Mouse (Mus musculus) kidney, postnatal 0 days (tissue): ENCODE results near the gene Rpp21. TPM values are rescaled to one million over a fixed set of nuclear protein-coding genes. Genes with fewer than 3 reads are reported as not detected.
A peak's percentile ranks its signal among the peaks of the same experiment; 100 is the strongest.

Experiments
- ATAC-seq: fragments of 200-750 bp; cut with Nextera tagmentation; replicated peaks from 2 replicates; pipeline ENCODE4 v1.8.0; 2017; ENCODE audit warnings: low read depth, moderate number of reproducible peaks, moderate TSS enrichment, moderate library complexity; ENCODE audit not compliant: low FRiP score
- DNase-seq: peaks from one replicate; pipeline ENCODE4 v3.0.0-alpha.2; 2016; ENCODE audit warnings: low spot score
- H3K27ac ChIP-seq: fragments of 300-500 bp; sonication (generic); 2 replicates; pipeline ENCODE4 v1.5.1; 2014; ENCODE audit warnings: mild to moderate bottlenecking
- H3K27me3 ChIP-seq: fragments of 300-500 bp; sonication (generic); 2 replicates; pipeline ENCODE4 v1.6.1; 2014; ENCODE audit warnings: low read length, mixed read lengths; ENCODE audit not compliant: insufficient read depth
- H3K36me3 ChIP-seq: fragments of 300-500 bp; sonication (generic); 2 replicates; pipeline ENCODE4 v1.6.1; 2014; ENCODE audit warnings: low read length, mixed read lengths; ENCODE audit not compliant: insufficient read depth
- H3K4me1 ChIP-seq: fragments of 300-500 bp; sonication (generic); replicated peaks from 2 replicates; pipeline ENCODE4 v1.6.1; 2014; ENCODE audit warnings: antibody characterized with exemption, low read length, mixed read lengths; ENCODE audit not compliant: insufficient read depth
- H3K4me2 ChIP-seq: fragments of 300-500 bp; sonication (generic); 2 replicates; pipeline ENCODE4 v1.6.1; 2014; ENCODE audit warnings: mild to moderate bottlenecking, low read length, moderate library complexity, mixed read lengths
- H3K4me3 ChIP-seq: fragments of 300-500 bp; sonication (generic); replicated peaks from 2 replicates; pipeline ENCODE4 v1.5.1; 2014; ENCODE audit warnings: low read depth, low read length
- H3K9ac ChIP-seq: fragments of 300-500 bp; sonication (generic); 2 replicates; pipeline ENCODE4 v1.6.1; 2014; ENCODE audit warnings: low read depth, low read length
- H3K9me3 ChIP-seq: fragments of 300-500 bp; sonication (generic); replicated peaks from 2 replicates; pipeline ENCODE4 v1.6.1; 2016; ENCODE audit warnings: low read length, inconsistent platforms, mixed read lengths
- CTCF ChIP-seq: IDR thresholded peaks from 2 replicates; pipeline ENCODE4 v1.5.1; 2016; ENCODE audit warnings: antibody characterized with exemption, low read depth, mild to moderate bottlenecking, moderate library complexity
- WGBS: fragments of 180-500 bp; shearing (Covaris S2); extraction: QIAGEN DNeasy Blood & Tissue Kit; methylation state at CpG from one replicate; pipeline ENCODE4 v1.1.7; 2014; 5-methylcytosine and 5-hydroxymethylcytosine counted together
- polyA plus RNA-seq: library from polyadenylated mRNA; unstranded; fragments of >200 nt; fragmentation: Nextera tagmentation; extraction: Ambion mirVana; gene quantifications from 2 replicates; pipeline ENCODE4 v1.2.1, GENCODE M21; 2015

The Rpp21 gene
- polyA plus RNA-seq, 1 experiment from 2014 or later: 137 TPM

- Histone ChIP-seq H3K27ac (no peak overlapping the region), H3K4me1 (0 out of 2 replicates have a peak, but pooled peaks cover 6% of the 10 kb centered on the region), H3K4me3 (no peak overlapping the region), H3K36me3 (peaks cover 6% of the 10 kb centered on the region; the same call in 1 of the 2 replicates), H3K9ac (no peak overlapping the region), H3K27me3 (peaks cover 12% of the 10 kb centered on the region), H3K9me3 (no peaks in the 10 kb centered on the region), H3K4me2 (no peak overlapping the region)
- DNase-seq: no peak
- ATAC-seq: no peak
- 45% methylated on average over 6 of the region's 6 CpGs for WGBS
- no peak for TF ChIP-seq CTCF
These were observed 4.7 kb downstream of the Rpp21 start for GRCm38 (mm10) chr17:36253087-36253600.

- H3K27ac ChIP-seq: no peak overlapping the region
- H3K9ac ChIP-seq: no peak overlapping the region
These were observed 5.5 kb downstream of the Rpp21 start for GRCm38 (mm10) chr17:36252250-36252876.

GRCm38 (mm10) chr17:36248886-36249285 is 9.0 kb downstream of the Rpp21 start:
- DNase-seq (no peak), ATAC-seq (no peak)
- no peak overlapping the region for H3K4me3 ChIP-seq
- 31% methylated on average over 33 of the region's 33 CpGs for WGBS
- no peak for TF ChIP-seq CTCF
- H3K27ac ChIP-seq: no peak overlapping the region
- H3K36me3 ChIP-seq: no peaks in the 10 kb centered on the region
- H3K4me2 ChIP-seq: peak overlapping the region; percentile 5; the same call in 1 of the 2 replicates
- peaks cover 15% of the 10 kb centered on the region for H3K27me3 ChIP-seq
- no peaks in the 10 kb centered on the region for H3K9me3 ChIP-seq
- 0 out of 2 replicates have a peak, but pooled peaks cover 2% of the 10 kb centered on the region for H3K4me1 ChIP-seq
- no peak overlapping the region for H3K9ac ChIP-seq

More at GRCm38 (mm10) chr17:36252250-36252876, 5.5 kb downstream of the Rpp21 start:
- TF ChIP-seq CTCF: no peak
- peaks cover 15% of the 10 kb centered on the region for H3K27me3 ChIP-seq
- H3K4me2 ChIP-seq: peak overlapping the region; percentile 51
- ATAC-seq (no peak), DNase-seq (peak; percentile 48)
- 6% methylated on average over 25 of the region's 25 CpGs for WGBS
- H3K4me3 ChIP-seq: peak overlapping the region; percentile 16; the same call in 1 of the 2 replicates
- H3K36me3 ChIP-seq: peaks cover 6% of the 10 kb centered on the region; the same call in 1 of the 2 replicates
- H3K4me1 ChIP-seq: 0 out of 2 replicates have a peak, but pooled peaks cover 6% of the 10 kb centered on the region
- no peaks in the 10 kb centered on the region for H3K9me3 ChIP-seq

- no peak overlapping the region for H3K9ac ChIP-seq
- H3K9me3 ChIP-seq: no peaks in the 10 kb centered on the region
- no peak for ATAC-seq
- H3K4me1 ChIP-seq: 0 out of 2 replicates have a peak, but pooled peaks cover 2% of the 10 kb centered on the region
- 87% methylated on average over 2 of the region's 2 CpGs for WGBS
- H3K27me3 ChIP-seq: peaks cover 15% of the 10 kb centered on the region
- TF ChIP-seq CTCF: no peak; the same call in 1 of the 2 replicates
- no peaks in the 10 kb centered on the region for H3K36me3 ChIP-seq
- H3K4me2 ChIP-seq: no peak overlapping the region
- H3K27ac ChIP-seq: no peak overlapping the region
- DNase-seq: no peak
- H3K4me3 ChIP-seq: no peak overlapping the region
These were observed 12.1 kb downstream of the Rpp21 start for GRCm38 (mm10) chr17:36245741-36246140.

- WGBS: 47% methylated on average over 5 of the region's 5 CpGs
- DNase-seq: no peak
- ATAC-seq: no peak
- Histone ChIP-seq H3K4me3 (no peak overlapping the region), H3K9me3 (no peaks in the 10 kb centered on the region), H3K27ac (no peak overlapping the region), H3K9ac (no peak overlapping the region), H3K4me2 (no peak overlapping the region), H3K27me3 (peaks cover 8% of the 10 kb centered on the region), H3K4me1 (0 out of 2 replicates have a peak, but pooled peaks cover 6% of the 10 kb centered on the region), H3K36me3 (no peaks in the 10 kb centered on the region)
- TF ChIP-seq CTCF: 0 out of 2 replicates have a peak, but pooled peaks have one; percentile 8
These were observed 13.8 kb downstream of the Rpp21 start for GRCm38 (mm10) chr17:36244031-36244430.

- DNase-seq: no peak
- Histone ChIP-seq H3K9ac (no peak overlapping the region), H3K4me1 (0 out of 2 replicates have a peak, but pooled peaks cover 3% of the 10 kb centered on the region), H3K4me3 (no peak overlapping the region), H3K36me3 (no peaks in the 10 kb centered on the region), H3K9me3 (no peaks in the 10 kb centered on the region), H3K27me3 (peaks cover 12% of the 10 kb centered on the region), H3K4me2 (no peak overlapping the region), H3K27ac (no peak overlapping the region)
- ATAC-seq: no peak
- TF ChIP-seq CTCF: no peak
- WGBS: 8% methylated on average over 5 of the region's 5 CpGs
These were observed 17.1 kb downstream of the Rpp21 start for GRCm38 (mm10) chr17:36240637-36241213.
